In genomic region chr6:55282348-55282747, GRCm38 (mm10) we compare ENCODE assay signal across 24 mouse cellular contexts. TPM values are rescaled to one million over a fixed set of nuclear protein-coding genes. Genes with fewer than 3 reads are reported as not detected.
"Had no signal": no experiment of that assay in that cellular context is flagged by ENCODE, and none has a peak within 500 bp of the region (broad histone marks: within the 10 kb centered on the region; RNA-seq: fewer than 3 reads in every experiment).

No protein-coding gene starts in this region.

- H3K4me2 ChIP-seq: heart, embryonic 11.5 days; hindbrain, embryonic 14.5 days; kidney, embryonic 15.5 days; limb, embryonic 13.5 days; liver, embryonic 11.5 days; liver, embryonic 13.5 days; liver, embryonic 15.5 days had no signal

- H3K4me1 ChIP-seq: kidney, embryonic 15.5 days had no signal

- H3K36me3 ChIP-seq: liver, embryonic 13.5 days; liver, embryonic 15.5 days had no signal

- H3K27ac ChIP-seq: heart, adult 2 months; hindbrain, embryonic 14.5 days; kidney, embryonic 15.5 days; kidney, postnatal 0 days; layer of hippocampus, adult 2 months; left cerebral cortex, adult 2 months; limb, embryonic 13.5 days; liver, embryonic 15.5 days had no signal

- H3K9ac ChIP-seq: hindbrain, embryonic 14.5 days; kidney, embryonic 15.5 days; limb, embryonic 13.5 days; liver, embryonic 13.5 days; liver, embryonic 15.5 days; liver, postnatal 0 days had no signal

- H3K4me3 ChIP-seq: heart, adult 2 months; kidney, embryonic 15.5 days; layer of hippocampus, adult 2 months; left cerebral cortex, adult 2 months; limb, embryonic 13.5 days; liver, embryonic 13.5 days; liver, embryonic 15.5 days had no signal

- H3K27me3 ChIP-seq: kidney, embryonic 15.5 days; limb, embryonic 13.5 days; liver, embryonic 13.5 days; liver, embryonic 15.5 days had no signal

- ATAC-seq: hindbrain, embryonic 16.5 days; inflammation-experienced regulatory T-cells, adult 6 months; liver, postnatal 0 days had no signal

- DNase-seq: gastrocnemius, postnatal 14 days; gastrocnemius, postnatal 36 days; heart, adult 2 months; heart, postnatal 10 days; heart, postnatal 36 days; kidney, adult 11 months; kidney, adult 2 months; kidney, adult 9 months; kidney, postnatal 14 days; kidney, postnatal 36 days; liver; liver, embryonic 13.5 days; liver, postnatal 0 days had no signal

- H3K9me3 ChIP-seq: kidney, embryonic 15.5 days; liver, embryonic 13.5 days had no signal

RNA-seq across cellular contexts. Expression of gene Aqp1, which starts 53.9 kb away (rescaled TPM):
- polyA plus RNA-seq: inflammation-experienced regulatory T-cells, adult 6 months had no signal
